Mouse (Mus musculus): ENCODE data around the gene Spata13. TPM values are rescaled to one million over a fixed set of nuclear protein-coding genes. Genes with fewer than 3 reads are reported as not detected.
A peak's percentile ranks its signal among the peaks of the same experiment; 100 is the strongest.

Spata13 gene
- polyA plus RNA-seq, 1 experiment from 2014 or later: 17.1 TPM

- Histone ChIP-seq H3K4me2 (ENCODE audit: low read length) (no peak overlapping the region), H3K4me3 (ENCODE audit: low read length) (no peak overlapping the region), H3K9me3 (ENCODE audit: control insufficient read depth, low read length) (no peaks in the 10 kb centered on the region), H3K27me3 (replicated peaks; ENCODE audit: control insufficient read depth, insufficient read depth, low read length) (no peaks in the 10 kb centered on the region), H3K27ac (ENCODE audit: low read depth, low read length) (no peak overlapping the region), H3K36me3 (ENCODE audit: control insufficient read depth, insufficient read depth, low read length) (no peaks in the 10 kb centered on the region), H3K4me1 (ENCODE audit: control insufficient read depth, insufficient read depth, low read depth, low read length) (peaks cover 4% of the 10 kb centered on the region; the same call in 1 of the 2 replicates), H3K9ac (ENCODE audit: low read depth, low read length) (no peak overlapping the region)
- no peak for ATAC-seq
- 57% methylated on average over 7 of the region's 7 CpGs for WGBS
These were observed 148.4 kb downstream of the Spata13 start for GRCm38 (mm10) chr14:60782121-60782656.

- Histone ChIP-seq H3K4me3 (ENCODE audit: low read length) (no peak overlapping the region), H3K27me3 (replicated peaks; ENCODE audit: control insufficient read depth, insufficient read depth, low read length) (no peaks in the 10 kb centered on the region), H3K27ac (ENCODE audit: low read depth, low read length) (no peak overlapping the region), H3K9ac (ENCODE audit: low read depth, low read length) (no peak overlapping the region), H3K36me3 (ENCODE audit: control insufficient read depth, insufficient read depth, low read length) (peaks cover 3% of the 10 kb centered on the region), H3K9me3 (ENCODE audit: control insufficient read depth, low read length) (no peaks in the 10 kb centered on the region), H3K4me2 (ENCODE audit: low read length) (no peak overlapping the region), H3K4me1 (ENCODE audit: control insufficient read depth, insufficient read depth, low read depth, low read length) (peaks cover 4% of the 10 kb centered on the region; the same call in 1 of the 2 replicates)
- 47% methylated on average over 8 of the region's 8 CpGs for WGBS
- no peak for ATAC-seq
These were observed 149.4 kb downstream of the Spata13 start for GRCm38 (mm10) chr14:60783196-60783595.

DNA sequence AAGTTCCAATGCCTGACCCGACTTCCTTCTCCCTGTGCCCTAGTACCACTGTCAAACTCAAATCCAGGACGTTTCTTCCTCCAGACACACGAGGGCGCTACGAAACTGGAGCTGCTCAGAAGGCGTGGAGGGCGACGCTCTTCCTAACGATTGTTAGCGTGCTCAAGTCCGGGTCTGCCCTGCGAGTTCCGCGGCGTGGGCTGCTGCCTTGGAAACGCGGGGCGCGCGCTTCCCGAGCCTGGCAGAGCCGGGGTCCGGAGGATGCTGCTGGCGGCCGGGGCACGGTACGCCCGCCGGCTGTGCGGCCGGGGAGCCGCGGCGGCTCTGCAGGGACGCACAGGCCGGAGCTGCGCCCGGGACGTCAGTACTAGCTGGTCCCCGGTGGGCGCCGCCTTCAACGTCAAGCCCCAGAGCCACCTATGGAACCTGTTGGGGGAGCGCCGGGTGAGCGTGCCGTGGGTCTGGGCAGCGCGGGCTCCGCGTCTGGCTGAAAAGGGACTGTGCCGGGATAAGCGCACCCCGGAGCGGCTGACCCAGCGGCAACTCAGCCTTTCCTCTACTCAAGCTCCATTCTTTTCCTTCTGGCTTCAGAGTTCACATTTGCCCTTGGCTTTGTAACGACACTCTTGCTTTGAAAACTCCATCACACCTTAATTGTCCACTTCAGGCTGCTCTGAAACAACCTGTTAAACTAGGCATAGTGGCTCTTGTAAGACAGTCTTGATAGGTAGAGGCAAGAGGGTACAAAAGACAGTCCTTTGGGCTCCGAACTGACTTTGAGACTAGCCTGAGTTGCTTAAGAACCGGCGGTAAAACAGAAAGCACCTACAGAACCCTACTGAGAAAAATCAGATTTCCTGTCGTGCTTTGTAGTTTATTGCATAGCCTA is 150.9 kb downstream of the Spata13 start, which contains the start of gene Mipep:
Gene Mipep (plus strand): TSS at position 147 of the 889 bp plus-strand sequence.
- H3K4me2 ChIP-seq (ENCODE audit: low read length): peak within 1 kb of the TSS; percentile 74
- H3K9me3 ChIP-seq (ENCODE audit: control insufficient read depth, low read length): no peaks in the 10 kb centered on the region
- peaks cover 4% of the 10 kb centered on the region for H3K36me3 ChIP-seq (ENCODE audit: control insufficient read depth, insufficient read depth, low read length)
- H3K27me3 ChIP-seq (replicated peaks; ENCODE audit: control insufficient read depth, insufficient read depth, low read length): no peaks in the 10 kb centered on the region
- H3K9ac ChIP-seq (ENCODE audit: low read depth, low read length): peak within 1 kb of the TSS; percentile 85
- ATAC-seq: peak; percentile 97
- peak within 1 kb of the TSS; percentile 83 for H3K27ac ChIP-seq (ENCODE audit: low read depth, low read length)
- H3K4me1 ChIP-seq (ENCODE audit: control insufficient read depth, insufficient read depth, low read depth, low read length): peaks cover 4% of the 10 kb centered on the region; the same call in 1 of the 2 replicates
- under 1% methylated on average over 54 of the region's 61 CpGs for WGBS
- peak within 1 kb of the TSS; percentile 94 for H3K4me3 ChIP-seq (ENCODE audit: low read length)

- Histone ChIP-seq H3K4me3 (ENCODE audit: low read length) (no peak overlapping the region), H3K36me3 (ENCODE audit: control insufficient read depth, insufficient read depth, low read length) (peaks cover 19% of the 10 kb centered on the region), H3K27me3 (replicated peaks; ENCODE audit: control insufficient read depth, insufficient read depth, low read length) (no peaks in the 10 kb centered on the region), H3K9ac (ENCODE audit: low read depth, low read length) (no peak overlapping the region), H3K9me3 (ENCODE audit: control insufficient read depth, low read length) (no peaks in the 10 kb centered on the region), H3K27ac (ENCODE audit: low read depth, low read length) (no peak overlapping the region), H3K4me1 (ENCODE audit: control insufficient read depth, insufficient read depth, low read depth, low read length) (peaks cover 3% of the 10 kb centered on the region; the same call in 1 of the 2 replicates), H3K4me2 (ENCODE audit: low read length) (no peak overlapping the region)
- 44% methylated on average over 3 of the region's 3 CpGs for WGBS
- peak; percentile 56; the same call in 1 of the 2 replicates for ATAC-seq
These were observed 156.3 kb downstream of the Spata13 start for GRCm38 (mm10) chr14:60790103-60790502.

- 84% methylated on average over 4 of the region's 4 CpGs for WGBS
These were observed 163.0 kb downstream of the Spata13 start for GRCm38 (mm10) chr14:60796600-60797322.

DNA sequence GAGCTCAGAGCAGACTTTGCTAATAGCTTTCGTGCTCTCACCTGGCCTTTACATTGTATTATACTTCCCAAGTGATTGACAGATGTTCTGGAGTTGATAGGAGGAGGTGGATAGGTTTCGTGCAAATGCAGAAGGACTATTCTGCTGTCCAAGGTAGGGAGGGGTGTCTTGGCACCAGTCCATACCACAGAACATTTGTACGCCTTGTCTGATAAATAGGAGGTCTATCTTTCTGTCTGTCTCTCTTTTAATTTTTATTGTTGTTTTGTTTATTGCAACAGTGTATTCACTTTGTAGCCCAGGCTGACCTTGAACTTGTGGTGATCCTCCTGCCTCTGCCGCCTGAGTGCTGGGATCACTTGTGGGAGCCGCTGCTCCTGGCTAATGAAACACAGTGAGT is 163.8 kb downstream of the Spata13 start:
- 96% methylated on average over 5 of the region's 5 CpGs for WGBS
- no peaks in the 10 kb centered on the region for H3K27me3 ChIP-seq (replicated peaks; ENCODE audit: control insufficient read depth, insufficient read depth, low read length)
- no peaks in the 10 kb centered on the region for H3K4me1 ChIP-seq (ENCODE audit: control insufficient read depth, insufficient read depth, low read depth, low read length)
- no peak overlapping the region for H3K27ac ChIP-seq (ENCODE audit: low read depth, low read length)
- no peak overlapping the region for H3K4me3 ChIP-seq (ENCODE audit: low read length)
- H3K4me2 ChIP-seq (ENCODE audit: low read length): no peak overlapping the region
- H3K9me3 ChIP-seq (ENCODE audit: control insufficient read depth, low read length): no peaks in the 10 kb centered on the region
- no peak for ATAC-seq
- H3K9ac ChIP-seq (ENCODE audit: low read depth, low read length): no peak overlapping the region
- peaks cover 3% of the 10 kb centered on the region for H3K36me3 ChIP-seq (ENCODE audit: control insufficient read depth, insufficient read depth, low read length)

More at GRCm38 (mm10) chr14:60796600-60797322, 163.0 kb downstream of the Spata13 start:
- H3K27me3 ChIP-seq (replicated peaks; ENCODE audit: control insufficient read depth, insufficient read depth, low read length): no peaks in the 10 kb centered on the region
- H3K4me3 ChIP-seq (ENCODE audit: low read length): no peak overlapping the region
- no peak overlapping the region for H3K4me2 ChIP-seq (ENCODE audit: low read length)
- H3K4me1 ChIP-seq (ENCODE audit: control insufficient read depth, insufficient read depth, low read depth, low read length): no peaks in the 10 kb centered on the region
- peaks cover 7% of the 10 kb centered on the region for H3K36me3 ChIP-seq (ENCODE audit: control insufficient read depth, insufficient read depth, low read length)
- ATAC-seq: no peak
- H3K9ac ChIP-seq (ENCODE audit: low read depth, low read length): no peak overlapping the region
- no peak overlapping the region for H3K27ac ChIP-seq (ENCODE audit: low read depth, low read length)
- no peaks in the 10 kb centered on the region for H3K9me3 ChIP-seq (ENCODE audit: control insufficient read depth, low read length)

DNA sequence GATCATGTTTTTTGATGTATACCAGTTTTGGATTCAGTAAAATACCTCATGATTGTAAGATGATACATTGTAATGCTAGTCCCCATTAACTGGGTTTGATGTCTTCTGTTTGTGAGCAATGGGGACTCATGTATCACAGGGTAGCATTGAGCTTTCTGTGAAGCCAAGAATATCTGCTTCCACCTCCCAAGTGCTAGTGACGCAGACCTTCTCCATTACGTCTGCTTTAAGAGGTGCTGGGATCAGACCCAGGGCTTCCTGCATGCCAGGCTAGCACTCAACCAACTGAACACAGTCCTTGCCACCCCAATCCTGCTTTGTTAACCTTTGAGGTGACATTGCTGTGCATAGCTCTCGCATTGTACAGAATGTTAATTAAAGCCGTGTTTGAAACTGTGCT is 164.9 kb downstream of the Spata13 start:
- Histone ChIP-seq H3K4me1 (ENCODE audit: control insufficient read depth, insufficient read depth, low read depth, low read length) (no peaks in the 10 kb centered on the region), H3K27me3 (replicated peaks; ENCODE audit: control insufficient read depth, insufficient read depth, low read length) (no peaks in the 10 kb centered on the region), H3K4me2 (ENCODE audit: low read length) (no peak overlapping the region), H3K36me3 (ENCODE audit: control insufficient read depth, insufficient read depth, low read length) (peaks cover 12% of the 10 kb centered on the region), H3K9me3 (ENCODE audit: control insufficient read depth, low read length) (no peaks in the 10 kb centered on the region), H3K9ac (ENCODE audit: low read depth, low read length) (no peak overlapping the region), H3K4me3 (ENCODE audit: low read length) (no peak overlapping the region), H3K27ac (ENCODE audit: low read depth, low read length) (no peak overlapping the region)
- no peak for ATAC-seq
- 96% methylated on average over 4 of the region's 4 CpGs for WGBS

- H3K4me1 ChIP-seq (ENCODE audit: control insufficient read depth, insufficient read depth, low read depth, low read length): no peaks in the 10 kb centered on the region
- WGBS: 53% methylated on average over 9 of the region's 9 CpGs
- peak; percentile 45; the same call in 1 of the 2 replicates for ATAC-seq
- H3K9me3 ChIP-seq (ENCODE audit: control insufficient read depth, low read length): no peaks in the 10 kb centered on the region
- H3K36me3 ChIP-seq (ENCODE audit: control insufficient read depth, insufficient read depth, low read length): peaks cover 15% of the 10 kb centered on the region
- H3K9ac ChIP-seq (ENCODE audit: low read depth, low read length): no peak overlapping the region
- H3K4me3 ChIP-seq (ENCODE audit: low read length): no peak overlapping the region
- H3K4me2 ChIP-seq (ENCODE audit: low read length): no peak overlapping the region
- H3K27ac ChIP-seq (ENCODE audit: low read depth, low read length): no peak overlapping the region
- H3K27me3 ChIP-seq (replicated peaks; ENCODE audit: control insufficient read depth, insufficient read depth, low read length): no peaks in the 10 kb centered on the region
These were observed 166.2 kb downstream of the Spata13 start for GRCm38 (mm10) chr14:60799762-60800728.

All from hindbrain, embryonic 16.5 days (tissue).